Mouse (Mus musculus): ENCODE results near the gene Gm26938.

DNA sequence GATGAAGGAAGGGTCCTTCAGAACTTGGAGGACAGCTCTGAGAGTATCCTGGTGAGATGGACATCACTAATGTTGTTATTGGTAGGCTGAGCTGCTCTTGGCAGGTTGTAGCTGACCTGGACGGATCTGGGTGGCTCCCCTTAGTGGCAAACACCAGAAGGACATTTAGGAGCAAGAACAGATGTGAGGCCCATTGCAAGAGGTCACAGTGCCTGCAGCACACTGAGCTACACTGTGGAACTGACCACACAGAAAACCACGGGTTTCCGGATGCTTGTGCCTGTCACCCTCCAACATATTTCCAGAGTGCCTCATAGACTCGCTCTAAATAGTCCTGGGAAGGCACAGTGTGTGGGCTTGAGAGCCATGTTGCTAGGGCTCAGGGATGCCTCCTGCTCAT, 36.7 kb downstream of the Gm26938 start:
- TF ChIP-seq CTCF (IDR thresholded peaks at IDR 0.05; ENCODE audit: low read depth, low read length) (peak; percentile 30), EP300 (IDR thresholded peaks at IDR 0.05; ENCODE audit: insufficient read depth, low read depth, low read length) (no peak), POLR2A (IDR thresholded peaks at IDR 0.05; ENCODE audit: insufficient read depth, low read length) (no peak)
